Mouse (Mus musculus): ENCODE data around the gene Il11. TPM values are rescaled to one million over a fixed set of nuclear protein-coding genes. Genes with fewer than 3 reads are reported as not detected.

Gene Il11
- total RNA-seq (2012; rRNA removed) = 1.2 and 2.1 TPM in 2 replicates

DNA sequence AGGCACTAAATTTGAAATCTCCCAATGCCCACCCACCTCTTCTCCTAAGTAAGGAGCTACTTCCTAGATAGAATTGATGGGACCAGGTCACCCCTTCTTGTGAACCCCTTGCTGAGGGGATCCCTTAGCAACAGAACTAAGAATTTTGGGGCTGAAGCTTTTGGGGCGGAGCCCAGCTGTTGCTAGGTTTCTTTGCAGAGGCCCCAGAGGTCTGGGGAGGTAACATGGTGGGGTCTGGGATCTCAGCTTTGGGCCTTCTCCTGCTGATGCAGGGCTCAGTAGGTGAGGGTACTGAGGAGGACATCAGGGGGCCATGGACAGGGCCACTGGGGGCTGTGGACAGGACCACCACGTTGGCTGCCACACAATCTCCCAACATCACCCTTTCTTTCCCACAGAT is at the start of gene Il11, which contains the start of gene Tmem190:
Il11 (minus strand) TSS at position 101 of the 400 bp plus-strand sequence.
Tmem190 (plus strand) TSS at position 179 of the 400 bp plus-strand sequence.
- Histone ChIP-seq H3K9me3 (ENCODE audit: control insufficient read depth, insufficient read depth, low read depth, low read length) (no peaks in the 10 kb centered on the region), H3K9ac (ENCODE audit: insufficient read depth, low read depth, low read length, poor library complexity, severe bottlenecking) (no peak within 1 kb of the TSS), H3K4me3 (ENCODE audit: insufficient read depth in 1 of 2, low read depth in 1 of 2, low read length in 2 of 2, poor library complexity in 1 of 2, severe bottlenecking in 1 of 2) (no peak within 1 kb of the TSS), H3K4me1 (ENCODE audit: control insufficient read depth in 2 of 2, insufficient read depth in 2 of 2, low read length in 2 of 2, poor library complexity in 1 of 2) (peaks cover 2 to 6% of the 10 kb centered on the region in 2 experiments; a peak in 2 of 4 replicates), H3K36me3 (ENCODE audit: control insufficient read depth, insufficient read depth, low read length, poor library complexity, severe bottlenecking) (peaks cover 10% of the 10 kb centered on the region; the same call in 1 of the 2 replicates), H3K27ac (ENCODE audit: insufficient read depth, low read depth, low read length, poor library complexity, severe bottlenecking) (no peak within 1 kb of the TSS)
- in situ Hi-C loops (cut with MboI; ENCODE audit: low sequenced_read_pairs in 2 of 2, unreplicated experiment in 2 of 2) = no loop called here
- no peak for TF ChIP-seq ZC3H11A (IDR thresholded peaks at IDR 0.05; ENCODE audit: borderline replicate concordance, low read depth, low read length)
- TF ChIP-seq HCFC1 (IDR thresholded peaks at IDR 0.05; ENCODE audit: borderline replicate concordance, insufficient read depth, low read length) = no peak
- no peak for TF ChIP-seq CHD2 (IDR thresholded peaks at IDR 0.05; ENCODE audit: low read depth, low read length)
- DNase-seq (ENCODE audit: low read depth, low spot score) = no peak

DNA sequence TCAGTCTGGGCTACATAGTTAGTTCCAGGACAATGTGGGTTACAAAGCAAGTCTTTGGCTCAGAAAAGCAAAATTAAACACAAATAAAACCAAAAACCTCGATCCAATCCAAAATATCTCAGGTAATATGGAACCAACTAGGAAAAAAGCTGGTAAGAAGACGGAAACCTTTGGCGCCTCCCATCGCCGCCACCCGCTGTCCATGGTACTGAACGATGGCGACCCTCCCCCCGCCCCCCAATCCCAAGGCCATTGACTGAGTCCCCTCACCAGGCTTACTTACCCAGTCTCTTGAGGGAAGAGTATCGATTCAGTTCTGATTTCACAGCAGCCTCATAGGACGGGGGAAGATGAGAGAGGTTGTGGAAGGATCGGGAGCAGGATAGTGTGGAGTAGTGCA is 47.8 kb upstream of the Il11 start:
- H3K4me3 ChIP-seq (ENCODE audit: insufficient read depth in 1 of 2, low read depth in 1 of 2, low read length in 2 of 2, poor library complexity in 1 of 2, severe bottlenecking in 1 of 2) = no peak overlapping the region
- H3K9me3 ChIP-seq (ENCODE audit: control insufficient read depth, insufficient read depth, low read depth, low read length) = no peaks in the 10 kb centered on the region
- peaks cover 0 to 17% of the 10 kb centered on the region in 2 experiments; a peak in 2 of 4 replicates for H3K4me1 ChIP-seq (ENCODE audit: control insufficient read depth in 2 of 2, insufficient read depth in 2 of 2, low read length in 2 of 2, poor library complexity in 1 of 2)
- H3K27ac ChIP-seq (ENCODE audit: insufficient read depth, low read depth, low read length, poor library complexity, severe bottlenecking) = no peak overlapping the region
- no peak for DNase-seq (ENCODE audit: low read depth, low spot score)
- no peak for TF ChIP-seq ZC3H11A (IDR thresholded peaks at IDR 0.05; ENCODE audit: borderline replicate concordance, low read depth, low read length)
- TF ChIP-seq ZNF384 (IDR thresholded peaks at IDR 0.05; ENCODE audit: low read depth, low read length) = no peak
- no peak for TF ChIP-seq HCFC1 (IDR thresholded peaks at IDR 0.05; ENCODE audit: borderline replicate concordance, insufficient read depth, low read length)
- TF ChIP-seq CHD2 (IDR thresholded peaks at IDR 0.05; ENCODE audit: low read depth, low read length) = no peak
- TF ChIP-seq MAFK (IDR thresholded peaks at IDR 0.05; ENCODE audit: insufficient read depth, low read depth, low read length) = no peak
- no peaks in the 10 kb centered on the region for H3K36me3 ChIP-seq (ENCODE audit: control insufficient read depth, insufficient read depth, low read length, poor library complexity, severe bottlenecking)
- in situ Hi-C loops (cut with MboI; ENCODE audit: low sequenced_read_pairs in 2 of 2, unreplicated experiment in 2 of 2) = no loop called here
- H3K9ac ChIP-seq (ENCODE audit: insufficient read depth, low read depth, low read length, poor library complexity, severe bottlenecking) = no peak overlapping the region

DNA sequence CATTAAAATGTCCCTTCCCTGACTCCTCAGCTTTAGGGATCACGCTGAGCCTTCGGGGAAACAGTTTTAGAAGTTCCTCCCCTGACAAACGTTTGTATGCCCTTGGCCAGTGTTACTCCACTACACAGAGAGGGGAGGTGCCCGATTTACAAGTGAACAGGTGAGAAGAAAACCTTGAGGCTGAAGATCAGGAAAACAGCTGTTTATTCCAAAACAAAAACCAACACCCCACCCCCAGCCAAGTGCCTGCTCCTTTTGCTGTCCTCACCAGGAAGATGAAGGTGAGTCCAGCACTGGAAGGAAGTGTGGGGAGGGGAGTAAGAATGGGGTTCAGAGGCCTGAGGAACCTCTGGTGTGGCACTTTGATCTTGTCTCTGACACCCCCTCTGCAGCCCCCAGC is 42.7 kb upstream of the Il11 start:
- Histone ChIP-seq H3K9ac (ENCODE audit: insufficient read depth, low read depth, low read length, poor library complexity, severe bottlenecking) (peak overlapping the region; percentile 32; the same call in 1 of the 2 replicates), H3K4me1 (ENCODE audit: control insufficient read depth in 2 of 2, insufficient read depth in 2 of 2, low read length in 2 of 2, poor library complexity in 1 of 2) (peaks cover 19 to 36% of the 10 kb centered on the region in 2 experiments), H3K9me3 (ENCODE audit: control insufficient read depth, insufficient read depth, low read depth, low read length) (no peaks in the 10 kb centered on the region), H3K4me3 (ENCODE audit: insufficient read depth in 1 of 2, low read depth in 1 of 2, low read length in 2 of 2, poor library complexity in 1 of 2, severe bottlenecking in 1 of 2) (no peak overlapping the region), H3K36me3 (ENCODE audit: control insufficient read depth, insufficient read depth, low read length, poor library complexity, severe bottlenecking) (no peaks in the 10 kb centered on the region), H3K27ac (ENCODE audit: insufficient read depth, low read depth, low read length, poor library complexity, severe bottlenecking) (peak overlapping the region; percentile 79)
- in situ Hi-C loops (cut with MboI; ENCODE audit: low sequenced_read_pairs in 2 of 2, unreplicated experiment in 2 of 2) = no loop called here
- TF ChIP-seq ZNF384 (IDR thresholded peaks at IDR 0.05; ENCODE audit: low read depth, low read length) (no peak), HCFC1 (IDR thresholded peaks at IDR 0.05; ENCODE audit: borderline replicate concordance, insufficient read depth, low read length) (no peak), MAFK (IDR thresholded peaks at IDR 0.05; ENCODE audit: insufficient read depth, low read depth, low read length) (no peak), CHD2 (IDR thresholded peaks at IDR 0.05; ENCODE audit: low read depth, low read length) (no peak), ZC3H11A (IDR thresholded peaks at IDR 0.05; ENCODE audit: borderline replicate concordance, low read depth, low read length) (no peak)
- peak; percentile 53 for DNase-seq (ENCODE audit: low read depth, low spot score)

DNA sequence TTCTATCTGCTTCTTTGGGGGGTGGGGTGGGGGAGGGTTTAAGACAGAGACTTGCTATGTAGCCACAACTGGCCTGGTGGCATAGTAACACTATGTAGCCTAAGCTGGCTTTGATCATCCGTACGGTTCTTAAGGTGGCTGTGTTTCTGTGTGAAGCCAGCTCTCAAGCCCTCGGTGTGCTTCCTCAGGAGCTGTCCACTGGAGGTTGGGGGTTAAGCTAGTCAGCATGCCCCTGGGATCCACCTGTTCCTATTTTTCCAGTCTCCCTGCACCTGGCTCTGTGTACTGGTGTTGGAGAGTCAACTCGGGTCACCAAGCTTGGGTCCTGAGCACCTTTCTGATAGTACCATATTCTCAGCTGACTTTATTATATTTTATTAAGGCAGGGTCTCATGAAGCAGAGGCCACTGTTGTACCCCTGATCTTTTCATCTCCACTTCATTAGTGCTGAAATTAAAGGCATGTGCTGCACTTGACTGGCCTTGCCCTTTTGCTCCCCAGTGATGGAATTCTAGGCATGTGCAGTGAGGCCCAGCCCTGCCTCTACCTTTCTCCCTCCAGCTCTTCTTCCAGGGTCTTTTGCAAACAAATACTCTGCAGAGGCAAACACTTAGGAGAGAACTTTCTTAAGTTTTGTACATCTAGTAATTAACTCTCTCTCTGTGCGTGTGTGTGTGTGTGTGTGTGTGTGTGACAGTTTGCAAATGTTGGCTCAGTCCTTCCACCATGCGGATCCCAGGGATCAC is 39.7 kb upstream of the Il11 start:
- Histone ChIP-seq H3K36me3 (ENCODE audit: control insufficient read depth, insufficient read depth, low read length, poor library complexity, severe bottlenecking) (no peaks in the 10 kb centered on the region), H3K9ac (ENCODE audit: insufficient read depth, low read depth, low read length, poor library complexity, severe bottlenecking) (peak overlapping the region; percentile 15; the same call in 1 of the 2 replicates), H3K27ac (ENCODE audit: insufficient read depth, low read depth, low read length, poor library complexity, severe bottlenecking) (peak overlapping the region; percentile 85), H3K4me1 (ENCODE audit: control insufficient read depth in 2 of 2, insufficient read depth in 2 of 2, low read length in 2 of 2, poor library complexity in 1 of 2) (peaks cover 19 to 41% of the 10 kb centered on the region in 2 experiments), H3K9me3 (ENCODE audit: control insufficient read depth, insufficient read depth, low read depth, low read length) (no peaks in the 10 kb centered on the region), H3K4me3 (ENCODE audit: insufficient read depth in 1 of 2, low read depth in 1 of 2, low read length in 2 of 2, poor library complexity in 1 of 2, severe bottlenecking in 1 of 2) (peak overlapping the region in 1 of 2 experiments; percentile 18; a peak in 1 of 4 replicates)
- TF ChIP-seq ZNF384 (IDR thresholded peaks at IDR 0.05; ENCODE audit: low read depth, low read length) (no peak), MAFK (IDR thresholded peaks at IDR 0.05; ENCODE audit: insufficient read depth, low read depth, low read length) (no peak), CHD2 (IDR thresholded peaks at IDR 0.05; ENCODE audit: low read depth, low read length) (no peak), HCFC1 (IDR thresholded peaks at IDR 0.05; ENCODE audit: borderline replicate concordance, insufficient read depth, low read length) (no peak), ZC3H11A (IDR thresholded peaks at IDR 0.05; ENCODE audit: borderline replicate concordance, low read depth, low read length) (no peak)
- in situ Hi-C loops (cut with MboI; ENCODE audit: low sequenced_read_pairs in 2 of 2, unreplicated experiment in 2 of 2) = no loop called here
- DNase-seq (ENCODE audit: low read depth, low spot score) = no peak
